Mouse (Mus musculus) heart, postnatal 0 days (tissue): ENCODE measurements around the gene Tnxb.
"Not testable (repeated sequence)": the region's sequence is repeated elsewhere in the genome, so short reads cannot be mapped to it uniquely, and the experiment has no call there.

Experiments used
- CTCF ChIP-seq: IDR thresholded peaks from 2 replicates; pipeline ENCODE4 v1.5.1; 2016; ENCODE audit warnings: antibody characterized with exemption, control low read depth, low read depth
- EP300 ChIP-seq: IDR thresholded peaks from 2 replicates; pipeline ENCODE4 v1.6.1; 2016; ENCODE audit warnings: antibody characterized with exemption, low read depth

- TF ChIP-seq CTCF, EP300: not testable (repeated sequence)
Measured at GRCm38 (mm10) chr17:34729155-34729554, 58.8 kb downstream of the Tnxb start.
